Mouse (Mus musculus): ENCODE data around the gene Mtcp1. TPM values are rescaled to one million over a fixed set of nuclear protein-coding genes. Genes with fewer than 3 reads are reported as not detected.
A peak's percentile ranks its signal among the peaks of the same experiment; 100 is the strongest.

Gene Mtcp1
- total RNA-seq (2021) = 1 to 10 TPM; 2.9 to 6.6 TPM
- long read RNA-seq, experiment 1 = 0 reads
- long read RNA-seq, experiment 2, partial matches to known transcripts = 0 of 1 reads
- long read RNA-seq, experiment 2, other reads (novel, unspliced or antisense) = 1 of 1 reads

GRCm38 (mm10) chrX:75415936-75416785, at the start of gene Mtcp1, which contains the start of the genes Cmc4 and Brcc3:
Gene Mtcp1, minus strand, starts transcription at chrX:75416588.
Gene Cmc4, minus strand, starts transcription at chrX:75416584.
Gene Brcc3, plus strand, starts transcription at chrX:75416628.
- peak; percentile 78 for DNase-seq

GRCm38 (mm10) chrX:75454597-75454996, 38.2 kb upstream of the Mtcp1 start:
- no peak for DNase-seq

- no peak for DNase-seq
Measured at GRCm38 (mm10) chrX:75409711-75410110, 6.7 kb downstream of the Mtcp1 start.

- no peak for DNase-seq
Measured at GRCm38 (mm10) chrX:75403350-75403749, 13.0 kb downstream of the Mtcp1 start.

- DNase-seq = no peak
Measured at GRCm38 (mm10) chrX:75402668-75403067, 13.7 kb downstream of the Mtcp1 start.

GRCm38 (mm10) chrX:75399471-75399870, 16.9 kb downstream of the Mtcp1 start:
- DNase-seq = no peak

GRCm38 (mm10) chrX:75382195-75382771, 34.1 kb downstream of the Mtcp1 start, which contains the start of the genes Fundc2 and F8:
Gene Fundc2, plus strand, starts transcription at chrX:75382399.
Gene F8, minus strand, starts transcription at chrX:75382615.
- peak; percentile 72 for DNase-seq

GRCm38 (mm10) chrX:75381699-75382098, 34.7 kb downstream of the Mtcp1 start:
- DNase-seq = no peak

GRCm38 (mm10) chrX:75381176-75381575, 35.2 kb downstream of the Mtcp1 start:
- no peak for DNase-seq

- no peak for DNase-seq
Measured at GRCm38 (mm10) chrX:75376815-75377214, 39.6 kb downstream of the Mtcp1 start.

GRCm38 (mm10) chrX:75372666-75373425, 43.5 kb downstream of the Mtcp1 start:
- DNase-seq = no peak

GRCm38 (mm10) chrX:75370197-75370596, 46.2 kb downstream of the Mtcp1 start:
- no peak for DNase-seq

Other genes starting within 250 kb of the Mtcp1 start
- 100 to 1,000 TPM; 155 to 162 TPM for gene Fundc2, start 34.2 kb downstream of the Mtcp1 start, total RNA-seq (2021)
- gene F8, start 34.0 kb downstream of the Mtcp1 start, total RNA-seq (2021) = 1 to 10 TPM; 1.3 to 1.5 TPM
- gene Cmc4, start within 50 bp of the Mtcp1 start, total RNA-seq (2021) = 1 to 10 TPM; 5.7 to 5.9 TPM
- 10 to 100 TPM; 17.4 to 21.3 TPM for gene Brcc3, start within 50 bp of the Mtcp1 start, total RNA-seq (2021)
- gene Vbp1, start 97.7 kb upstream of the Mtcp1 start, total RNA-seq (2021) = 10 to 100 TPM; 45.9 to 51.7 TPM
- under 1 TPM; 0.21 to 0.38 TPM for gene Rab39b, start 161.6 kb upstream of the Mtcp1 start, total RNA-seq (2021)

Data from gastrocnemius, postnatal 10 days (tissue).